Mouse (Mus musculus) MEL (cell line): ENCODE measurements around the gene Prss38. TPM values are rescaled to one million over a fixed set of nuclear protein-coding genes. Genes with fewer than 3 reads are reported as not detected.

ENCODE experiments used
- DNase-seq: peaks from one replicate; pipeline ENCODE4 v3.0.0; 2011; ENCODE audit warnings: low read depth, low spot score
- H3K27ac ChIP-seq: 2 replicates; pipeline ENCODE4 v1.5.1; 2012; ENCODE audit warnings: low read depth, mild to moderate bottlenecking, control low read depth, low read length, moderate library complexity; ENCODE audit not compliant: control insufficient read depth
- H3K27me3 ChIP-seq, 2 experiments: fragments of 150-350 bp in 1 of 2; sonication (generic) in 1 of 2; 2 replicates each; pipeline ENCODE4 v1.6.1; 2012; ENCODE audit warnings: low read length in 2 of 2, mild to moderate bottlenecking in 2 of 2, improper control_type of control experiment in 1 of 2, moderate library complexity in 1 of 2; ENCODE audit not compliant: insufficient read depth in 2 of 2, control insufficient read depth in 1 of 2
- H3K36me3 ChIP-seq, 2 experiments: 2 replicates each; pipeline ENCODE4 v1.6.1; 2012 to 2014; ENCODE audit warnings: low read length in 2 of 2, improper control_type of control experiment in 1 of 2, inconsistent platforms in 1 of 2, mild to moderate bottlenecking in 1 of 2; ENCODE audit not compliant: insufficient read depth in 2 of 2, control insufficient read depth in 1 of 2
- H3K4me1 ChIP-seq, 2 experiments: fragments of 150-350 bp in 1 of 2; sonication (generic) in 1 of 2; 2 replicates each; pipeline ENCODE4 v1.6.1; 2012; ENCODE audit warnings: low read length in 2 of 2, improper control_type of control experiment in 1 of 2, mild to moderate bottlenecking in 1 of 2; ENCODE audit not compliant: insufficient read depth in 2 of 2, control insufficient read depth in 1 of 2
- H3K4me3 ChIP-seq, 2 experiments: fragments of 150-350 bp in 1 of 2; sonication (generic) in 1 of 2; 2 replicates each; pipeline ENCODE4 v1.5.1; 2012; ENCODE audit warnings: low read depth in 2 of 2, low read length in 2 of 2, mild to moderate bottlenecking in 2 of 2, moderate library complexity in 2 of 2, control low read depth in 1 of 2, improper control_type of control experiment in 1 of 2; ENCODE audit not compliant: control insufficient read depth in 1 of 2, insufficient read depth in 1 of 2
- H3K79me2 ChIP-seq: 2 replicates; pipeline ENCODE4 v1.6.1; 2012; ENCODE audit warnings: mild to moderate bottlenecking, low read length, moderate library complexity; ENCODE audit not compliant: control insufficient read depth, poor library complexity, insufficient read depth
- H3K9ac ChIP-seq: 2 replicates; pipeline ENCODE4 v1.6.1; 2012; ENCODE audit warnings: low read depth, mild to moderate bottlenecking, control low read depth, low read length, moderate library complexity; ENCODE audit not compliant: control insufficient read depth, poor library complexity, severe bottlenecking
- H3K9me3 ChIP-seq: fragments of 150-350 bp; sonication (generic); replicated peaks from 2 replicates; pipeline ENCODE4 v1.6.1; 2012; ENCODE audit warnings: mild to moderate bottlenecking, low read length, improper control_type of control experiment, moderate library complexity; ENCODE audit not compliant: insufficient read depth
- CTCF ChIP-seq, 3 experiments: IDR thresholded peaks in 2 of 3; conservative IDR thresholded peaks in 1 of 3; 2 replicates each; pipeline ENCODE4 v1.5.1; 2011 to 2012; ENCODE audit warnings: low read length in 3 of 3, low read depth in 2 of 3, mild to moderate bottlenecking in 2 of 3, improper control_type of control experiment in 1 of 3, inconsistent platforms in 1 of 3, mixed read lengths in 1 of 3, moderate library complexity in 1 of 3; ENCODE audit not compliant: control insufficient read depth in 1 of 3, insufficient read depth in 1 of 3, poor library complexity in 1 of 3, severe bottlenecking in 1 of 3
- E2F4 ChIP-seq: IDR thresholded peaks from 2 replicates; pipeline ENCODE4 v1.6.1; 2011; ENCODE audit warnings: low read depth, low read length, improper control_type of control experiment, borderline replicate concordance
- EP300 ChIP-seq, 2 experiments: IDR thresholded peaks; 2 replicates each; pipeline ENCODE4 v1.6.1; 2011; ENCODE audit warnings: improper control_type of control experiment in 2 of 2, low read length in 2 of 2, low read depth in 1 of 2, mild to moderate bottlenecking in 1 of 2
- ETS1 ChIP-seq: IDR thresholded peaks from 2 replicates; pipeline ENCODE4 v1.6.1; 2012; ENCODE audit warnings: low read depth, mild to moderate bottlenecking, inconsistent platforms, low read length, improper control_type of control experiment, moderate library complexity
- JUND ChIP-seq: IDR thresholded peaks from 2 replicates; pipeline ENCODE4 v1.6.1; 2011; ENCODE audit warnings: low read depth, mild to moderate bottlenecking, improper control_type of control experiment, low read length
- KAT2A ChIP-seq: conservative IDR thresholded peaks from 2 replicates; pipeline ENCODE4 v1.6.1; 2012; ENCODE audit warnings: low read depth, low read length, improper control_type of control experiment, inconsistent platforms
- MAX ChIP-seq: IDR thresholded peaks from 2 replicates; pipeline ENCODE4 v1.6.1; 2011; ENCODE audit warnings: low read length, improper control_type of control experiment
- MXI1 ChIP-seq: IDR thresholded peaks from 2 replicates; pipeline ENCODE4 v1.6.1; 2011; ENCODE audit warnings: mild to moderate bottlenecking, low read depth, low read length, improper control_type of control experiment
- RAD21 ChIP-seq: IDR thresholded peaks from 2 replicates; pipeline ENCODE4 v1.6.1; 2011; ENCODE audit warnings: mild to moderate bottlenecking, low read depth, low read length, improper control_type of control experiment
- SMC3 ChIP-seq: IDR thresholded peaks from 2 replicates; pipeline ENCODE4 v1.6.1; 2011; ENCODE audit warnings: low read depth, low read length, improper control_type of control experiment
- TCF12 ChIP-seq: IDR thresholded peaks from 2 replicates; pipeline ENCODE4 v1.6.1; 2014; ENCODE audit warnings: low read depth, mild to moderate bottlenecking, inconsistent platforms, low read length, improper control_type of control experiment, moderate library complexity
- UBTF ChIP-seq: IDR thresholded peaks from 2 replicates; pipeline ENCODE4 v1.6.1; 2012; ENCODE audit warnings: low read depth, mild to moderate bottlenecking, inconsistent platforms, low read length, improper control_type of control experiment, moderate library complexity, borderline replicate concordance; ENCODE audit not compliant: insufficient read depth
- USF2 ChIP-seq, 2 experiments: IDR thresholded peaks; 2 replicates each; pipeline ENCODE4 v1.6.1; 2011 to 2012; ENCODE audit warnings: improper control_type of control experiment in 2 of 2, low read length in 2 of 2, borderline replicate concordance in 1 of 2, inconsistent platforms in 1 of 2, low read depth in 1 of 2, mild to moderate bottlenecking in 1 of 2; ENCODE audit not compliant: insufficient read depth in 1 of 2
- ZC3H11A ChIP-seq: IDR thresholded peaks from 2 replicates; pipeline ENCODE4 v1.6.1; 2012; ENCODE audit warnings: low read depth, mild to moderate bottlenecking, inconsistent platforms, low read length, improper control_type of control experiment
- ZKSCAN1 ChIP-seq: IDR thresholded peaks from 2 replicates; pipeline ENCODE4 v1.6.1; 2012; ENCODE audit warnings: low read depth, mild to moderate bottlenecking, inconsistent platforms, low read length, improper control_type of control experiment, moderate library complexity
- polyA plus RNA-seq, 2 experiments: library from polyadenylated mRNA; stranded (reverse) in 1 of 2; unstranded in 1 of 2; fragments of >175 nt in 1 of 2; fragments of >200 nt in 1 of 2; gene quantifications; 2 replicates each; pipeline versions ENCODE4 v1.2.1 to v1.2.4; 2012; ENCODE audit warnings: low replicate concordance in 2 of 2, low read depth in 1 of 2; ENCODE audit not compliant: insufficient read length in 2 of 2, insufficient read depth in 1 of 2, missing spikeins in 1 of 2
- total RNA-seq: library from RNA; depleted of rRNA; stranded (reverse); fragments of 300-350 nt; gene quantifications from 2 replicates; pipeline ENCODE4 v1.2.3, GENCODE M21; 2012

Prss38 gene
- total and polyA plus RNA-seq, 3 experiments, result not detected

DNA sequence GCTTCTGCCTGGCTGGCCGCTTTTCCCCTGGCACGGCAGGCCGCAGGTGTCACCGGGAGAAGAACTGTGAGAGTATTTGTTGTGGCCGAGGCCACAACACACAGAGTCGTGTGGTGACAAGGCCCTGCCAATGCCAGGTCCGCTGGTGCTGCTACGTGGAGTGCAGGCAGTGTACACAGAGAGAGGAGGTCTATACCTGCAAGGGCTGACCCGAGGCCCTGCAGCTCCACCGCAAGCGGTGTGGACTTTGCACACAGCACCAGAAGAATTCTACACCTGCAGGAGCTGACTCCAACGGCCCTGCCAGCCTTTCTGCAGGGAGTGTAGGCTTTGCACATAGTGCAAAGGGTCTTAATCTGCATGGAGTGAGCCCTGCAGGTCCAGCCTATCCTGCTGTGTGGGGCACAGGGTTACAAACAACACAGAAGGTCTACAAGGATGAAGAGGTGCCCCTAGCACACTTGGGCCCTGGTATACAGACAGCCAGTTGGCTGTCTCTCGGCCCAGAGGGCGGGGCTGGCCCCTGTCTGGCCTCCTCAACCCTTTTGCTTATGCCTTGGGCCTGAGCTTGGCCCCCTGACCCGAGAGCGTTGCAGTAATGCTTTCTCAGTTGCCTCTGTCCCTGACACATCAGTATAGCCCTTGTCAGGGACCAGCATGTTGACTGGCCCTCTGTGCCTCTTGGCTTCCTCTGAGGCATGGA lies 44.1 kb downstream of the Prss38 start:
- TF ChIP-seq MAX (no peak), JUND (no peak), ZKSCAN1 (no peak), KAT2A (no peak), EP300 (IDR thresholded peaks at IDR 0.05; ENCODE audit: low read depth in 1 of 2, low read length in 2 of 2) (no peak), TCF12 (no peak)
- Histone ChIP-seq H3K4me1 (no peaks in the 10 kb centered on the region), H3K27ac (no peak overlapping the region), H3K79me2 (no peaks in the 10 kb centered on the region), H3K36me3 (no peaks in the 10 kb centered on the region), H3K4me3 (no peak overlapping the region), H3K27me3 (peaks cover 0 to 4% of the 10 kb centered on the region in 2 experiments; a peak in 3 of 4 replicates), H3K9me3 (no peaks in the 10 kb centered on the region), H3K9ac (no peak overlapping the region)
- DNase-seq, result no peak

DNA sequence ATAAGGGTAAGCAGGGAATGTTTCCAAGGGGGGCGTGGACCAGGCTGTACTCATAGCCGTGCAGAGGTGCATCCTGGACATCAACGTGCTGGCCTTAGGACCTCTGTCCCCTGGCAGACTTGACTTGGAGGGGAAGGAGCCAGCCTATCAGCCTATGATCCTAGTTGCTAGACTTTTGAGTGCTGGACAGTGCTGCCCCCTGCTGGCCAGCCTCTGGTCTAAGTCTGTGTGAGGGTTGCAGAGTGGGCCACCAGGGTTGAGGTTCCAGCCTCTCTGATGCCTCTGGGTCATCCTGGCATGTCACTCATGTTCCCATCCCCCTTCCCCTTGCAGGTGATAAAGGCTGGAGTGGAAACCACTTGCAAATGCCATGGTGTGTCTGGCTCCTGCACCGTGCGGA lies 44.9 kb downstream of the Prss38 start:
- peaks cover 0 to 4% of the 10 kb centered on the region in 2 experiments; a peak in 3 of 4 replicates for H3K27me3 ChIP-seq
- no peaks in the 10 kb centered on the region for H3K36me3 ChIP-seq
- no peaks in the 10 kb centered on the region for H3K9me3 ChIP-seq
- TF ChIP-seq SMC3, result peak; percentile 85
- TF ChIP-seq E2F4, result no peak
- no peak for TF ChIP-seq MXI1
- TF ChIP-seq RAD21, result peak; percentile 66
- TF ChIP-seq USF2 (IDR thresholded peaks at IDR 0.05; ENCODE audit: borderline replicate concordance in 1 of 2, insufficient read depth in 1 of 2, low read depth in 1 of 2, low read length in 2 of 2), result no peak
- no peak for TF ChIP-seq UBTF
- no peak for TF ChIP-seq ETS1
- TF ChIP-seq ZC3H11A, result peak; percentile 41; the same call in 1 of the 2 replicates
- peak; percentile 88 to 99 (median 91) for TF ChIP-seq CTCF (IDR thresholded peaks at IDR 0.05 in 2 of 3, conservative IDR thresholded peaks at IDR 0.05 in 1 of 3; ENCODE audit: control insufficient read depth in 1 of 3, insufficient read depth in 1 of 3, low read depth in 2 of 3, low read length in 3 of 3, poor library complexity in 1 of 3, severe bottlenecking in 1 of 3)
- no peaks in the 10 kb centered on the region for H3K79me2 ChIP-seq
- H3K4me3 ChIP-seq, result no peak overlapping the region
- no peaks in the 10 kb centered on the region for H3K4me1 ChIP-seq
- DNase-seq, result peak; percentile 70
- H3K27ac ChIP-seq, result no peak overlapping the region
- H3K9ac ChIP-seq, result no peak overlapping the region
